Comparison of ENCODE assay signal across 15 mouse cellular contexts in genomic region chr5:136702159-136702725, GRCm38 (mm10). TPM values are rescaled to one million over a fixed set of nuclear protein-coding genes. Genes with fewer than 3 reads are reported as not detected.
DNase-seq lines count a peak whose midpoint lies in the region; ATAC-seq lines count a peak whose summit lies in the region.
"Had no signal": no experiment of that assay in that cellular context is flagged by ENCODE, and none has a peak within 500 bp of the region (broad histone marks: within the 10 kb centered on the region; RNA-seq: fewer than 3 reads in every experiment).

No protein-coding gene starts in this region.

- ATAC-seq in common myeloid progenitor, adult 5-6 weeks (replicated peaks; ENCODE audit: low read depth, poor library complexity, severe bottlenecking), result peak; percentile 52
- peak; percentile 63 for ATAC-seq in megakaryocyte progenitor cell, adult 5-6 weeks (replicated peaks; ENCODE audit: poor library complexity)
- ATAC-seq: forebrain, embryonic 15.5 days had no signal

- peak; percentile 25 for DNase-seq in kidney, adult 11 months
- no peak for DNase-seq in kidney, postnatal 10 days
- DNase-seq in lung, adult 18-20 months, result peak; percentile 30 to 53
- DNase-seq in layer of hippocampus, postnatal 10 days (ENCODE audit: low spot score in 2 of 2), result no peak
- no peak for DNase-seq in cerebellum, adult 9-10 months
- DNase-seq in right cerebral cortex, adult 2 months (ENCODE audit: low spot score in 2 of 2), result no peak
- DNase-seq: cerebellum, adult 2 months; gastrocnemius, postnatal 14 days; liver, embryonic 13.5 days had no signal

RNA-seq across cellular contexts. Expression of gene Myl10, which starts 9.3 kb away (rescaled TPM):
- total RNA-seq in common myeloid progenitor, adult 5-6 weeks (2017), result 1.1 TPM in 1 of 2 replicates, not detected in the other
- 0.22 and 0.30 TPM in 2 replicates for total RNA-seq in megakaryocyte progenitor cell, adult 5-6 weeks (2015)
- 0.54 TPM in 1 of 2 replicates, not detected in the other for total RNA-seq in megakaryocyte progenitor cell, adult 5-6 weeks (2017)
- not detected for total RNA-seq in layer of hippocampus, postnatal 10 days (2021)
- total RNA-seq: ES-E14; layer of hippocampus, adult 8-10 months; left cerebral cortex, postnatal 14 days had no signal

Comparison
In these comparisons a context has a peak if more than half of its experiments do, and no peak if none do; other contexts are left out.
1. DNase-seq: peak in kidney, adult 11 months (single experiment) and lung, adult 18-20 months (2 of 2); none in kidney, postnatal 10 days (single experiment), layer of hippocampus, postnatal 10 days (0 of 2), cerebellum, adult 9-10 months (single experiment) and right cerebral cortex, adult 2 months (0 of 2).